In the genomic region with DNA sequence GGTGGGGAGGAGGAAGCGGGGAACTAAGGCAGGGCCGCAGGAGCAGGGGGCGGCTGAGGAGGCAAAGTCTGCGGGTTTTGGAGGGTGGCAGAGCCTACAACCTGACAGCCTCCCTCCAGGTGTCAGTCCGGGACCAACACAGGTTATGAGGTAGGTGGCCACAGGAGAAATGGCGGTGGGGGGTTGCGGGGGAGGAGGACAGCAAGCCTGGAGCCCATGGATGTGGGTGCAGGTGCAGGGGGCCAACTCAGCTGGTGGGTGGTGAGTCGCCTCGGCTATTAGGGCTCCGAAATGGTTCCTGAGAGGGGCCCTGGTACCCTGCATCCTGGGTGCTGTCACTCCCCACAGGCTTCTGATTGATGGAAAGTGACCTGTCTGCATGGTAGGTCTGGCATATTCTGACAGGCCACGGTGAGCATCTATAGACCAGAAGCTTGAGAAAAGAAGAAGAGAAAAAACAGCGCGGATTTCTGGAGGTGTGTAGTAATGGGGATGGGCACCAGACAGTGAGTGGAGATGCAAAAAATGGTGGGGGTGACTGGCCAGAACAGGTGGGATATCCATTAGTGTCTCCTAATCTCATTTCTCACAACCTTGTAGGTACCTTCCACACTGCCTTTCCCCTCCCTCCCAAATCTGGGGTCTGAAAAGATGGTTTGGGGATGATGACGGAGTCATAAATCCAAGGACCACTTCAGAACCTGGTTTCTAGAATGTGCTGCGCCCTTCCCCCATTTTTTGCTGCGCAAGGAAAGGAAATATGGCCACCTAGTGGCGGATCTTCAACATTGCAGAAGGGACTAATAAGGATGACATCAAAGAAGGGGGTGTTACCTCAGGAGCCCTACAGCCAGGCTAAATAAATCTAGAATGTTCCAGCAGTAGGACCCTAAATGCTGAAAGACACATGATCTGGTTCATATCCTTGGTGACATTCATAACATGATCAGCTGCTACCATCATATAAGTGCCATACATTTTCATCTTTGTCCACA, we compare ENCODE assay signal across 8 mouse cellular contexts. TPM values are rescaled to one million over a fixed set of nuclear protein-coding genes. Genes with fewer than 3 reads are reported as not detected.
DNase-seq lines count a peak whose midpoint lies in the region; ATAC-seq lines count a peak whose summit lies in the region.
"Not testable (repeated sequence)": the region's sequence is repeated elsewhere in the genome, so short reads cannot be mapped to it uniquely, and the experiment has no call there.

No protein-coding gene starts in this region.

- H3K4me2 ChIP-seq in embryonic facial prominence, embryonic 14.5 days (ENCODE audit: low read depth, low read length), result peak overlapping the region; percentile 69
- peak overlapping the region; percentile 92 for H3K4me2 ChIP-seq in heart, embryonic 12.5 days
- peak overlapping the region; percentile 74 for H3K4me2 ChIP-seq in limb, embryonic 13.5 days (replicated peaks)

- peak; percentile 39 to 50 for DNase-seq in B cell, adult 2 months
- DNase-seq in brain, adult 2 months (ENCODE audit: low read depth, low spot score), result peak; percentile 83
- DNase-seq in embryonic facial prominence, embryonic 14.5 days (ENCODE audit: low spot score), result peak; percentile 45
- DNase-seq in kidney, adult 8-10 months, result peak; percentile 3 to 9
- peak; percentile 14 for DNase-seq in midbrain, embryonic 10.5 days (ENCODE audit: low spot score)
- DNase-seq in right cerebral cortex, postnatal 4 days, result peak; percentile 19

- not testable (repeated sequence) for H3K36me3 ChIP-seq in embryonic facial prominence, embryonic 14.5 days (ENCODE audit: control insufficient read depth, insufficient read depth, low read length); heart, embryonic 12.5 days; limb, embryonic 13.5 days; midbrain, embryonic 10.5 days

- peak overlapping the region; percentile 46 for H3K4me3 ChIP-seq in embryonic facial prominence, embryonic 14.5 days (ENCODE audit: low read depth, low read length)
- peak overlapping the region; percentile 58 for H3K4me3 ChIP-seq in heart, embryonic 12.5 days
- peak overlapping the region; percentile 53 for H3K4me3 ChIP-seq in limb, embryonic 13.5 days
- peak overlapping the region; percentile 59 for H3K4me3 ChIP-seq in midbrain, embryonic 10.5 days

- not testable (repeated sequence) for H3K4me1 ChIP-seq in embryonic facial prominence, embryonic 14.5 days (ENCODE audit: control insufficient read depth, insufficient read depth, low read length); heart, embryonic 12.5 days (replicated peaks); limb, embryonic 13.5 days; midbrain, embryonic 10.5 days

- 29% methylated on average over 16 of the region's 17 CpGs for WGBS in embryonic facial prominence, embryonic 14.5 days
- WGBS in heart, embryonic 12.5 days, result 16% methylated on average over 16 of the region's 17 CpGs
- 13% methylated on average over 16 of the region's 17 CpGs for WGBS in limb, embryonic 13.5 days
- WGBS in midbrain, embryonic 10.5 days, result 18% methylated on average over 17 of the region's 17 CpGs

- H3K9me3 ChIP-seq in embryonic facial prominence, embryonic 14.5 days (ENCODE audit: control insufficient read depth, low read length); heart, embryonic 12.5 days (replicated peaks); limb, embryonic 13.5 days; midbrain, embryonic 10.5 days (replicated peaks): not testable (repeated sequence)

- peak overlapping the region; percentile 54 for H3K9ac ChIP-seq in embryonic facial prominence, embryonic 14.5 days (ENCODE audit: low read depth, low read length)
- H3K9ac ChIP-seq in heart, embryonic 12.5 days, result peak overlapping the region; percentile 69
- peak overlapping the region; percentile 66 for H3K9ac ChIP-seq in limb, embryonic 13.5 days

- H3K27me3 ChIP-seq in embryonic facial prominence, embryonic 14.5 days (replicated peaks; ENCODE audit: control insufficient read depth, insufficient read depth, low read length); heart, embryonic 12.5 days (replicated peaks); limb, embryonic 13.5 days: not testable (repeated sequence)
- H3K27me3 ChIP-seq in midbrain, embryonic 10.5 days (ENCODE audit: low read depth, poor library complexity, severe bottlenecking), result peaks cover 21% of the 10 kb centered on the region

- ATAC-seq in embryonic facial prominence, embryonic 14.5 days (ENCODE audit: low read depth), result peak; percentile 31; the same call in 1 of the 2 replicates
- peak; percentile 29; the same call in 1 of the 2 replicates for ATAC-seq in heart, embryonic 12.5 days (ENCODE audit: insufficient number of reproducible peaks, low FRiP score)
- peak; percentile 22; the same call in 1 of the 2 replicates for ATAC-seq in limb, embryonic 13.5 days (ENCODE audit: low FRiP score, low read depth)

- H3K27ac ChIP-seq in embryonic facial prominence, embryonic 14.5 days (replicated peaks; ENCODE audit: low read depth, low read length); heart, embryonic 12.5 days (ENCODE audit: poor library complexity, severe bottlenecking); limb, embryonic 13.5 days: not testable (repeated sequence)
- peak overlapping the region; percentile 49; the same call in 1 of the 2 replicates for H3K27ac ChIP-seq in midbrain, embryonic 10.5 days (replicated peaks)

RNA-seq across cellular contexts. Expression of a gene that starts 0.9 kb away (rescaled TPM):
- 28.0 and 36.9 TPM in 2 replicates for polyA plus RNA-seq in embryonic facial prominence, embryonic 14.5 days (2014; fragmentation: Nextera tagmentation; extraction: Ambion mirVana)
- 23.1 and 23.9 TPM in 2 replicates for polyA plus RNA-seq in heart, embryonic 12.5 days (2016; fragmentation: Nextera tagmentation; extraction: Ambion mirVana)
- polyA plus RNA-seq in limb, embryonic 13.5 days (2015; fragmentation: Nextera tagmentation; extraction: Ambion mirVana), result 51.2 and 56.9 TPM in 2 replicates
- polyA plus RNA-seq in midbrain, embryonic 10.5 days (2016; fragmentation: Nextera tagmentation; extraction: Ambion mirVana), result 25.8 and 42.4 TPM in 2 replicates

RNA-seq across cellular contexts. Expression of a gene that starts 42.3 kb away (rescaled TPM):
- polyA plus RNA-seq in embryonic facial prominence, embryonic 14.5 days (2014; fragmentation: Nextera tagmentation; extraction: Ambion mirVana), result 48.6 and 59.2 TPM in 2 replicates
- polyA plus RNA-seq in heart, embryonic 12.5 days (2016; fragmentation: Nextera tagmentation; extraction: Ambion mirVana), result 71.7 and 74.5 TPM in 2 replicates
- polyA plus RNA-seq in limb, embryonic 13.5 days (2015; fragmentation: Nextera tagmentation; extraction: Ambion mirVana), result 61.5 and 64.2 TPM in 2 replicates
- polyA plus RNA-seq in midbrain, embryonic 10.5 days (2016; fragmentation: Nextera tagmentation; extraction: Ambion mirVana), result 46.6 and 54.3 TPM in 2 replicates

Comparison
In these comparisons a context has a peak if more than half of its experiments do, and no peak if none do; other contexts are left out.
1. DNase-seq: peak in every context shown above with its lines; median percentile 83 in brain, adult 2 months; 45 in embryonic facial prominence, embryonic 14.5 days; 44 in B cell, adult 2 months; 19 in right cerebral cortex, postnatal 4 days; 14 in midbrain, embryonic 10.5 days; 6 in kidney, adult 8-10 months.